Mouse (Mus musculus) liver, embryonic 14.5 days (tissue): ENCODE results near the gene Wdr89. TPM values are rescaled to one million over a fixed set of nuclear protein-coding genes. Genes with fewer than 3 reads are reported as not detected.
"Not testable (repeated sequence)": the region's sequence is repeated elsewhere in the genome, so short reads cannot be mapped to it uniquely, and the experiment has no call there.

Experiments
- ATAC-seq: fragments of 200-750 bp; cut with Nextera tagmentation; 2 replicates; pipeline ENCODE4 v1.8.0; 2017; ENCODE audit warnings: moderate number of reproducible peaks, mild to moderate bottlenecking, moderate library complexity; ENCODE audit not compliant: insufficient read depth
- DNase-seq, 3 experiments: peaks; one replicate each; pipeline ENCODE4 v3.0.0-alpha.2; 2012 to 2013; ENCODE audit warnings: low read depth in 3 of 3, low spot score in 3 of 3
- H3K27ac ChIP-seq: fragments of 300-500 bp; sonication (generic); 2 replicates; pipeline ENCODE4 v1.5.1; 2014; ENCODE audit warnings: moderate library complexity, mild to moderate bottlenecking, control low read depth, inconsistent platforms
- H3K27me3 ChIP-seq: fragments of 300-500 bp; sonication (generic); 2 replicates; pipeline ENCODE4 v1.6.1; 2014; ENCODE audit warnings: mild to moderate bottlenecking, low read length, moderate library complexity; ENCODE audit not compliant: control insufficient read depth, insufficient read depth
- H3K36me3 ChIP-seq: fragments of 300-500 bp; sonication (generic); replicated peaks from 2 replicates; pipeline ENCODE4 v1.6.1; 2014; ENCODE audit warnings: low read depth; ENCODE audit not compliant: control insufficient read depth, insufficient read depth
- H3K4me1 ChIP-seq, 2 experiments: fragments of 200-500 bp in 1 of 2; fragments of 300-500 bp in 1 of 2; sonication (generic) in 1 of 2; replicated peaks; 2 replicates each; pipeline ENCODE4 v1.6.1; 2012 to 2014; ENCODE audit warnings: antibody characterized with exemption in 1 of 2, inconsistent platforms in 1 of 2, low read length in 1 of 2; ENCODE audit not compliant: control insufficient read depth in 2 of 2, insufficient read depth in 2 of 2
- H3K4me2 ChIP-seq: fragments of 300-500 bp; sonication (generic); 2 replicates; pipeline ENCODE4 v1.6.1; 2014; ENCODE audit warnings: low read depth, mild to moderate bottlenecking, control low read depth, moderate library complexity
- H3K4me3 ChIP-seq, 2 experiments: fragments of 200-500 bp in 1 of 2; fragments of 300-500 bp in 1 of 2; sonication (generic) in 1 of 2; 2 replicates each; pipeline ENCODE4 v1.5.1; 2012 to 2014; ENCODE audit warnings: low read depth in 2 of 2, low read length in 2 of 2, mild to moderate bottlenecking in 2 of 2, control low read depth in 1 of 2, inconsistent platforms in 1 of 2, moderate library complexity in 1 of 2; ENCODE audit not compliant: insufficient read depth in 1 of 2
- H3K9ac ChIP-seq: fragments of 300-500 bp; sonication (generic); replicated peaks from 2 replicates; pipeline ENCODE4 v1.6.1; 2014; ENCODE audit warnings: mild to moderate bottlenecking, control low read depth, moderate library complexity
- H3K9me3 ChIP-seq: fragments of 300-500 bp; sonication (generic); 2 replicates; pipeline ENCODE4 v1.6.1; 2016; ENCODE audit warnings: low read length, mixed read lengths; ENCODE audit not compliant: control insufficient read depth
- CTCF ChIP-seq: IDR thresholded peaks from 2 replicates; pipeline ENCODE4 v1.5.1; 2016; ENCODE audit warnings: antibody characterized with exemption, low read depth, control low read depth
- EP300 ChIP-seq: IDR thresholded peaks from 2 replicates; pipeline ENCODE4 v1.6.1; 2016; ENCODE audit warnings: antibody characterized with exemption, low read depth
- WGBS: fragments of 180-500 bp; shearing (Covaris S2); extraction: QIAGEN DNeasy Blood & Tissue Kit; methylation state at CpG from one replicate; pipeline ENCODE4 v1.1.7; 2014; ENCODE audit not compliant: insufficient replicate concordance; 5-methylcytosine and 5-hydroxymethylcytosine counted together
- polyA plus RNA-seq, 2 experiments: library from polyadenylated mRNA; depleted of rRNA in 1 of 2; stranded (reverse) in 1 of 2; unstranded in 1 of 2; fragments of >200 nt; fragmentation: Nextera tagmentation in 1 of 2; extraction: Ambion mirVana in 1 of 2; gene quantifications; 2 replicates each; pipeline versions ENCODE4 v1.2.1 to v1.2.3; 2012 to 2014

Gene Wdr89
- polyA plus RNA-seq, 2 experiments, result 5.3 to 5.5 TPM

DNA sequence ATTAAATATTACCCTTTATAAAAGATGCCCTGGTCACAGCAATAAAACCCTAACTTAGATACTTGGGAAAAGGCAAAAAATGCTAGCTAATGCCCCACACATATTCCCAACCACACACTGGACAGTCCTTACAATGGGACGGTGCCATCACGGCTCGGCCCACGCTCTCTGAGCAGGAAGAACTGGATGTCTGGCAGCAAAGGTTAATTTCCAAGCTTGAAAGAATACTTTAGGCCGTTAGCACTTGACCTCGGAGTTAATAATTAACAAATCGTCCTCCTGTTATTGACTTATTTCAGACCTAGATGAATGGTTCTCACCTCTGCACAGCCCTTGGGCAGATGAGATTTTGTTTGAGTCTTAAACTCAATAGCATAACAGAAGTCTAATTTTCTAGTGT, 37.3 kb upstream of the Wdr89 start:
- Histone ChIP-seq H3K4me3 (no peak overlapping the region), H3K4me1 (peaks cover 0 to 3% of the 10 kb centered on the region in 2 experiments; a peak in 2 of 4 replicates), H3K36me3 (no peaks in the 10 kb centered on the region), H3K27me3 (no peaks in the 10 kb centered on the region), H3K9ac (no peak overlapping the region), H3K4me2 (no peak overlapping the region), H3K27ac (no peak overlapping the region), H3K9me3 (no peaks in the 10 kb centered on the region)
- DNase-seq (no peak), ATAC-seq (no peak)
- 70% methylated on average over 7 of the region's 7 CpGs for WGBS
- TF ChIP-seq CTCF, result no peak
- no peak for TF ChIP-seq EP300

DNA sequence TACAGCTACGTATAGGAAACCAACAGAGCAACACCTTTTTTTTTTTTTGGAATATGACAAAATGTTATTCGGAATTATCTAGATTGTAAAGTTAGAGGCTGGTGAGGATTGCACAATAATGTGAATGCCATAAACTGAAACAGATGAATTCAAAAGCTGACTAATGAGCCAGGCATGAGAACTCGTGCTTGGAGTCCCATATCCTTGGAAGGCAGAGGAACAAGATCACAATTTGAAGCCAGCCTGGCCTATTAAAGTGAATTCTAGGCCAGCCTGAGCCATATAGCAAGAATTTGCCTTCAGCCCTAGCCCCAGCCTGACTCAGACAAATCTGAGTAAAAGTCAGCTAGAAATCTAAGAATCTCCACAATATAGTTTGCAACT, 33.4 kb upstream of the Wdr89 start:
- H3K36me3 ChIP-seq, result no peaks in the 10 kb centered on the region
- 66% methylated on average over 3 of the region's 3 CpGs for WGBS
- H3K9me3 ChIP-seq, result peaks cover 3% of the 10 kb centered on the region
- DNase-seq (no peak), ATAC-seq (no peak)
- TF ChIP-seq CTCF, result no peak
- no peak for TF ChIP-seq EP300
- no peak overlapping the region for H3K9ac ChIP-seq
- no peak overlapping the region for H3K27ac ChIP-seq
- H3K4me1 ChIP-seq, result peaks cover 2 to 6% of the 10 kb centered on the region in 2 experiments; a peak in 2 of 4 replicates
- H3K27me3 ChIP-seq, result no peaks in the 10 kb centered on the region
- H3K4me3 ChIP-seq, result no peak overlapping the region
- no peak overlapping the region for H3K4me2 ChIP-seq

DNA sequence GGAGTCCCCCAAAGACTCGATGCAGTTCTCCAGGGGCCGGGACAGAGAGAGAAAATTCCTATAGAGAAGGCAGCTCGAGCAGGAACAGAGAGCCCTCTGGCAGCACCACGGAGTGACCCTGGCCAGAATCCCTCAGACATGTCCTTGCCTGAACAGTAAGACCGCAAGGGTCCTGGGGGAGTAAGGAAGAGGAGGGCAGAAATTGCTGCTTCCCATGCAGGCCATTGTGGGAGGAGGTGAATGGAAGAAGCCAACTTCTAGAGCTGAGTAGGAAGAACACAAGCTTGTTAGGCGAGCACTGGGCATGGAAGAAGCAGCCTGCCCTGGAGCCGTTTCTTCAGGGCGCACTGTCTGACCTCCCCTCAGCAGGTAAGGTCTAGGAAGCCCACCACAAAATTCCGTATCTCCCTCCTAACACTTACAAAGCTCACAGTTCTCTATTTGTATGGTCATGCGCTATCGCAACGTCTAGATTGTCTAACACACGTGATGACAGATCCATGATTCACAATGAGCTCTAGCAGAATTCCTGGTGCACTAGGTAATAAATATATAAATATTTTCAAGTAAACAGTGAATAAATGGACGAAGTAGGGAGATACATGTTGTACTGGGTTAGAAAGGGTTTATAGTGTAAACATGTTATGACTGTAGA, 32.9 kb upstream of the Wdr89 start:
- TF ChIP-seq CTCF (no peak), EP300 (no peak)
- H3K4me1 ChIP-seq, result peaks cover 2 to 6% of the 10 kb centered on the region in 2 experiments; a peak in 2 of 4 replicates
- DNase-seq, result no peak
- H3K36me3 ChIP-seq, result no peaks in the 10 kb centered on the region
- no peak overlapping the region for H3K4me3 ChIP-seq
- H3K27ac ChIP-seq, result no peak overlapping the region
- no peak for ATAC-seq
- peaks cover 3% of the 10 kb centered on the region for H3K9me3 ChIP-seq
- WGBS, result 63% methylated on average over 14 of the region's 14 CpGs
- no peaks in the 10 kb centered on the region for H3K27me3 ChIP-seq
- H3K9ac ChIP-seq, result no peak overlapping the region
- H3K4me2 ChIP-seq, result no peak overlapping the region

DNA sequence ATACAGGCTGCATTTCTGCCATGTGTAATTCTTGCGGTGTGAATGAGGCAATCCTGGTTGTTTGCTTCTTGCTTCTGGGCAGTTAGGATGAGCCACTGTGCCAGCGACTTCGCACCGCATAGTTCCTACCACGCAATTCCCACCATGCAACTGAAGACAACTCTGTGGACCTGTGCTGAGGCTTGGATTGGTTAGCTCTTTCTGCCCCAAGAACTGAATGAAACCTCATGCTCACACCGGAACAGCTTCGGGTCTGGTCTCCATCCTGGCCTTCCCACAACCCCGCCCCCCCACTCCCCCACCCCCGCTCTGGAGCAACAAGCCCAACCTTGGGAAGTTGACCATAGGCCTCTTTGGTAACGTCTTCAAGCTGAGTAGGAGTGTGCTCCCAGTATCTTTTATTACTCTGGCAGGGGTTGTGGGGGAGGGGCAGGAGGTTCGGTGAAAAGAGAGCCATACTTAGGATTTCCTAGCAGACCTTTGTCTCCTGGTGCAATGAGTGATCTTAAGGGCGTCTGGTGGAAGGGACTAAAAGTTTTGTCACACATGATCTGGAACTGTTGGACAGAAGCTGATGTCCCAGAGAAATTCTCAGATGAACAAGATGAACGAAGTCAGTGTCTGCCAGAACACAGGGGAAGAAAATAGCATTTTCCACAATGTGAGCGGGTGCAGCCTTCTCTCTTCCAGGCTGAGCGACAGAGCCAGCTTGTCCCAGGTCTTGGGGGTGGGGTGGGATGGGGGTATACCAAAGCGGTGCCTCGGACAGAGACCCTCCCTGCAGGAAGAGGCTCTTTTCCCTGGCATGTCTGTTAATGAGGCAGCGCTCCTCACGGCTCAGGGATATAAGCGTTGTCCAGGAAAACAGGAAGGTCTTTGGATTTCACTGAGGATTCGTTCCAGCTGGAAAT, 32.1 kb upstream of the Wdr89 start:
- no peak overlapping the region for H3K9ac ChIP-seq
- TF ChIP-seq CTCF (no peak), EP300 (no peak)
- ATAC-seq (no peak), DNase-seq (no peak)
- H3K36me3 ChIP-seq, result no peaks in the 10 kb centered on the region
- no peak overlapping the region for H3K27ac ChIP-seq
- H3K4me2 ChIP-seq, result peak overlapping the region; percentile 20
- H3K27me3 ChIP-seq, result no peaks in the 10 kb centered on the region
- no peak overlapping the region for H3K4me3 ChIP-seq
- peaks cover 3% of the 10 kb centered on the region for H3K9me3 ChIP-seq
- WGBS, result 33% methylated on average over 21 of the region's 21 CpGs
- peaks cover 2 to 6% of the 10 kb centered on the region in 2 experiments; a peak in 2 of 4 replicates for H3K4me1 ChIP-seq

DNA sequence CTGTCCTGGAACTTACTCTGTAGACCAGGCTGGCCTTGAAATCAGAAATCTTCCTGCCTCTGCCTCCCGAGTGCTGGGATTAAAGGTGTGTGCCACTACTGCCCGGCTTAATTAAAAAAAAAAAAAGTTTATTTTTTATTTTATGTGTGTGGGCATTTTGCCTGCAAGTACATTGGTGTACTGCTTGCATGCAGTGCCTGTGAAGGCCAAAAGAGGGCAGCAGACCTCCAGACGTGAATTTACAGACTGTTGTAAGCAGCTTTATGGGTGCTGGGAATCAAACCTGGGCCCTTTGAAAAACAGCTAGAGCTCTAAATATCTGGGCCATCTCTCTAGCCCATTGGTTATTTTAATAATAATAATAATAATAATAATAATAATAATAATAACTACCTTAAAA, 29.4 kb upstream of the Wdr89 start:
- WGBS, result 75% methylated on average over 3 of the region's 3 CpGs
- peaks cover 3% of the 10 kb centered on the region for H3K9me3 ChIP-seq
- ATAC-seq (no peak), DNase-seq (no peak)
- H3K4me3 ChIP-seq, result no peak overlapping the region
- peaks cover 2 to 6% of the 10 kb centered on the region in 2 experiments; a peak in 2 of 4 replicates for H3K4me1 ChIP-seq
- H3K9ac ChIP-seq, result no peak overlapping the region
- TF ChIP-seq CTCF (peak; percentile 33), EP300 (no peak)
- H3K27ac ChIP-seq, result no peak overlapping the region
- no peak overlapping the region for H3K4me2 ChIP-seq
- H3K27me3 ChIP-seq, result no peaks in the 10 kb centered on the region
- no peaks in the 10 kb centered on the region for H3K36me3 ChIP-seq

GRCm38 (mm10) chr12:75695845-75696244, 26.5 kb upstream of the Wdr89 start:
- not testable (repeated sequence) for H3K4me1 ChIP-seq, H3K9me3 ChIP-seq, H3K9ac ChIP-seq, ATAC-seq, H3K4me2 ChIP-seq, H3K36me3 ChIP-seq, DNase-seq, H3K4me3 ChIP-seq, H3K27me3 ChIP-seq, H3K27ac ChIP-seq
- WGBS, result 73% methylated on average over 1 of the region's 1 CpGs
